Mouse (Mus musculus): ENCODE results near the gene Crx. TPM values are rescaled to one million over a fixed set of nuclear protein-coding genes. Genes with fewer than 3 reads are reported as not detected.
"Not testable (repeated sequence)": the region's sequence is repeated elsewhere in the genome, so short reads cannot be mapped to it uniquely, and the experiment has no call there.

The Crx gene
- polyA plus RNA-seq (2012; ENCODE audit: insufficient read depth, insufficient read length, missing spikeins) = not detected in 2 replicates

- Histone ChIP-seq H3K4me3 (ENCODE audit: insufficient read depth, low read depth, low read length) (no peak within 1 kb of the TSS), H3K4me1 (ENCODE audit: control insufficient read depth, insufficient read depth, insufficient read length, low read length) (no peaks in the 10 kb centered on the region)
Measured at GRCm38 (mm10) chr7:15879756-15880155, at the start of gene Crx. TSS of gene Crx (minus strand) at chr7:15879968.

GRCm38 (mm10) chr7:15922220-15922773 lies 42.5 kb upstream of the Crx start, which contains the start of gene Selenow:
TSS of gene Selenow (minus strand) at chr7:15922402.
- Histone ChIP-seq H3K4me3 (ENCODE audit: insufficient read depth, low read depth, low read length) (peak within 1 kb of the TSS; percentile 75), H3K4me1 (ENCODE audit: control insufficient read depth, insufficient read depth, insufficient read length, low read length) (peaks cover 7% of the 10 kb centered on the region; the same call in 1 of the 2 replicates), H3K27ac (replicated peaks; ENCODE audit: low read depth, low read length) (peak within 1 kb of the TSS; percentile 98)

More at GRCm38 (mm10) chr7:15879756-15880155, at the start of gene Crx:
- H3K27ac ChIP-seq (replicated peaks; ENCODE audit: low read depth, low read length) = no peak within 1 kb of the TSS

- Histone ChIP-seq H3K4me1 (ENCODE audit: control insufficient read depth, insufficient read depth, insufficient read length, low read length) (peaks cover 7% of the 10 kb centered on the region; the same call in 1 of the 2 replicates), H3K27ac (replicated peaks; ENCODE audit: low read depth, low read length) (peak overlapping the region; percentile 98), H3K4me3 (ENCODE audit: insufficient read depth, low read depth, low read length) (peak overlapping the region; percentile 75)
Measured at GRCm38 (mm10) chr7:15921796-15922195, 42.0 kb upstream of the Crx start.

GRCm38 (mm10) chr7:15920645-15921190 lies 41.0 kb upstream of the Crx start:
- Histone ChIP-seq H3K4me3 (ENCODE audit: insufficient read depth, low read depth, low read length) (peak overlapping the region; percentile 75), H3K4me1 (ENCODE audit: control insufficient read depth, insufficient read depth, insufficient read length, low read length) (peaks cover 7% of the 10 kb centered on the region; the same call in 1 of the 2 replicates), H3K27ac (replicated peaks; ENCODE audit: low read depth, low read length) (0 out of 2 replicates have a peak overlapping the region, but pooled peaks have one; percentile 15)

- 0 out of 2 replicates have a peak overlapping the region, but pooled peaks have one; percentile 75 for H3K4me3 ChIP-seq (ENCODE audit: insufficient read depth, low read depth, low read length)
- no peak overlapping the region for H3K27ac ChIP-seq (replicated peaks; ENCODE audit: low read depth, low read length)
Measured at GRCm38 (mm10) chr7:15919947-15920346, 40.2 kb upstream of the Crx start.

GRCm38 (mm10) chr7:15918371-15918770 lies 38.6 kb upstream of the Crx start:
- H3K4me3 ChIP-seq (ENCODE audit: insufficient read depth, low read depth, low read length) = no peak overlapping the region
- no peak overlapping the region for H3K27ac ChIP-seq (replicated peaks; ENCODE audit: low read depth, low read length)
- peaks cover 7% of the 10 kb centered on the region; the same call in 1 of the 2 replicates for H3K4me1 ChIP-seq (ENCODE audit: control insufficient read depth, insufficient read depth, insufficient read length, low read length)

More at GRCm38 (mm10) chr7:15919947-15920346, 40.2 kb upstream of the Crx start:
- H3K4me1 ChIP-seq (ENCODE audit: control insufficient read depth, insufficient read depth, insufficient read length, low read length) = peaks cover 7% of the 10 kb centered on the region; the same call in 1 of the 2 replicates

GRCm38 (mm10) chr7:15916996-15917395 lies 37.2 kb upstream of the Crx start:
- Histone ChIP-seq H3K27ac (replicated peaks; ENCODE audit: low read depth, low read length) (no peak overlapping the region), H3K4me3 (ENCODE audit: insufficient read depth, low read depth, low read length) (no peak overlapping the region), H3K4me1 (ENCODE audit: control insufficient read depth, insufficient read depth, insufficient read length, low read length) (peaks cover 7% of the 10 kb centered on the region; the same call in 1 of the 2 replicates)

GRCm38 (mm10) chr7:15916134-15916723 lies 36.5 kb upstream of the Crx start:
- Histone ChIP-seq H3K27ac (replicated peaks; ENCODE audit: low read depth, low read length) (no peak overlapping the region), H3K4me1 (ENCODE audit: control insufficient read depth, insufficient read depth, insufficient read length, low read length) (peaks cover 7% of the 10 kb centered on the region; the same call in 1 of the 2 replicates), H3K4me3 (ENCODE audit: insufficient read depth, low read depth, low read length) (no peak overlapping the region)

GRCm38 (mm10) chr7:15915695-15916094 lies 35.9 kb upstream of the Crx start:
- H3K27ac ChIP-seq (replicated peaks; ENCODE audit: low read depth, low read length); H3K4me3 ChIP-seq (ENCODE audit: insufficient read depth, low read depth, low read length); H3K4me1 ChIP-seq (ENCODE audit: control insufficient read depth, insufficient read depth, insufficient read length, low read length): not testable (repeated sequence)

- H3K4me1 ChIP-seq (ENCODE audit: control insufficient read depth, insufficient read depth, insufficient read length, low read length) = 0 out of 2 replicates have a peak, but pooled peaks cover 4% of the 10 kb centered on the region
- H3K4me3 ChIP-seq (ENCODE audit: insufficient read depth, low read depth, low read length) = no peak overlapping the region
- no peak overlapping the region for H3K27ac ChIP-seq (replicated peaks; ENCODE audit: low read depth, low read length)
Measured at GRCm38 (mm10) chr7:15914751-15915150, 35.0 kb upstream of the Crx start.

- H3K4me1 ChIP-seq (ENCODE audit: control insufficient read depth, insufficient read depth, insufficient read length, low read length) = 0 out of 2 replicates have a peak, but pooled peaks cover 4% of the 10 kb centered on the region
- no peak overlapping the region for H3K4me3 ChIP-seq (ENCODE audit: insufficient read depth, low read depth, low read length)
- H3K27ac ChIP-seq (replicated peaks; ENCODE audit: low read depth, low read length) = no peak overlapping the region
Measured at GRCm38 (mm10) chr7:15914252-15914651, 34.5 kb upstream of the Crx start.

GRCm38 (mm10) chr7:15912183-15912582 lies 32.4 kb upstream of the Crx start:
- H3K4me3 ChIP-seq (ENCODE audit: insufficient read depth, low read depth, low read length) = no peak overlapping the region
- no peaks in the 10 kb centered on the region for H3K4me1 ChIP-seq (ENCODE audit: control insufficient read depth, insufficient read depth, insufficient read length, low read length)
- no peak overlapping the region for H3K27ac ChIP-seq (replicated peaks; ENCODE audit: low read depth, low read length)

- H3K4me3 ChIP-seq (ENCODE audit: insufficient read depth, low read depth, low read length) = no peak overlapping the region
- H3K4me1 ChIP-seq (ENCODE audit: control insufficient read depth, insufficient read depth, insufficient read length, low read length) = no peaks in the 10 kb centered on the region
- no peak overlapping the region for H3K27ac ChIP-seq (replicated peaks; ENCODE audit: low read depth, low read length)
Measured at GRCm38 (mm10) chr7:15910521-15910920, 30.8 kb upstream of the Crx start.

GRCm38 (mm10) chr7:15907971-15908590 lies 28.3 kb upstream of the Crx start:
- H3K4me1 ChIP-seq (ENCODE audit: control insufficient read depth, insufficient read depth, insufficient read length, low read length) = no peaks in the 10 kb centered on the region
- no peak overlapping the region for H3K27ac ChIP-seq (replicated peaks; ENCODE audit: low read depth, low read length)
- H3K4me3 ChIP-seq (ENCODE audit: insufficient read depth, low read depth, low read length) = no peak overlapping the region

- H3K27ac ChIP-seq (replicated peaks; ENCODE audit: low read depth, low read length) = no peak overlapping the region
- no peaks in the 10 kb centered on the region for H3K4me1 ChIP-seq (ENCODE audit: control insufficient read depth, insufficient read depth, insufficient read length, low read length)
- H3K4me3 ChIP-seq (ENCODE audit: insufficient read depth, low read depth, low read length) = no peak overlapping the region
Measured at GRCm38 (mm10) chr7:15906602-15907001, 26.8 kb upstream of the Crx start.

All from brown adipose tissue, adult 24 weeks (tissue).